Mouse (Mus musculus) liver, postnatal 0 days (tissue): ENCODE data around the gene Nceh1.

Experiments used
- CTCF ChIP-seq: sonication (generic); IDR thresholded peaks from 2 replicates; pipeline ENCODE4 v1.5.1; 2016; ENCODE audit warnings: antibody characterized with exemption, low read depth
- EP300 ChIP-seq: IDR thresholded peaks from 2 replicates; pipeline ENCODE4 v1.6.1; 2016; ENCODE audit warnings: antibody characterized with exemption, low read depth, mild to moderate bottlenecking

DNA sequence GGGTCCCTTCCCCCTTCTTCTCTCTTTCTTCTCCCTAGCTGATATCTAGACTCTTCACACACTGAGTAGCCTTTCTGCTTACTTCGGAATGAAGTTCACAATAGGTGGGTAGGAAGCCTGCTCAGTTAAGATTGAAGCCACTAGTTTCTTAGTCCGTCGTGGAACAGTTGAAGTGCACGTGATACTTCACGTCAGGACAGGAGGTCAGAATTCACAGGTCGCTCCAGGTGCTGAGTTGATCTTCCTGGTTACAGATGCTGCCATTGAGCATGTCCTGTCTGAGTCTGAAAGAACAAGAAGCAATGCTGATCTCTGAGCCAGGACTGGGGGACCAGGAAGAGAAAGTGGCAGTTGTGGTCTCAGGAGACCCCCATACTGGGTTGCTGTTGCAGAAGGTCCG lies 16.4 kb downstream of the Nceh1 start:
- TF ChIP-seq CTCF (no peak), EP300 (no peak)
